Mouse (Mus musculus): ENCODE measurements around the gene Pparg. TPM values are rescaled to one million over a fixed set of nuclear protein-coding genes. Genes with fewer than 3 reads are reported as not detected.

Pparg gene
- polyA plus RNA-seq, 1 experiment from 2014 or later = 0.15 TPM

GRCm38 (mm10) chr6:115506425-115506824 lies 145.7 kb downstream of the Pparg start:
- H3K27ac ChIP-seq (ENCODE audit: low read length) = no peak overlapping the region
- H3K36me3 ChIP-seq (ENCODE audit: control insufficient read depth, insufficient read depth) = no peaks in the 10 kb centered on the region
- no peak overlapping the region for H3K4me2 ChIP-seq (ENCODE audit: low read length)
- no peak for ATAC-seq
- 0 out of 2 replicates have a peak, but pooled peaks cover 3% of the 10 kb centered on the region for H3K9me3 ChIP-seq (ENCODE audit: control insufficient read depth, low read length)
- H3K4me3 ChIP-seq (replicated peaks; ENCODE audit: low read length) = no peak overlapping the region
- H3K9ac ChIP-seq (replicated peaks; ENCODE audit: low read depth, low read length) = no peak overlapping the region
- WGBS = 95% methylated on average over 1 of the region's 1 CpGs
- no peaks in the 10 kb centered on the region for H3K4me1 ChIP-seq (replicated peaks; ENCODE audit: control insufficient read depth, insufficient read depth, low read length)
- H3K27me3 ChIP-seq (replicated peaks; ENCODE audit: control insufficient read depth, insufficient read depth, low read length) = no peaks in the 10 kb centered on the region

GRCm38 (mm10) chr6:115511447-115511846 lies 150.7 kb downstream of the Pparg start:
- 87% methylated on average over 3 of the region's 3 CpGs for WGBS
- H3K36me3 ChIP-seq (ENCODE audit: control insufficient read depth, insufficient read depth) = no peaks in the 10 kb centered on the region
- no peak for ATAC-seq
- H3K9ac ChIP-seq (replicated peaks; ENCODE audit: low read depth, low read length) = no peak overlapping the region
- H3K27me3 ChIP-seq (replicated peaks; ENCODE audit: control insufficient read depth, insufficient read depth, low read length) = no peaks in the 10 kb centered on the region
- H3K27ac ChIP-seq (ENCODE audit: low read length) = no peak overlapping the region
- no peaks in the 10 kb centered on the region for H3K4me1 ChIP-seq (replicated peaks; ENCODE audit: control insufficient read depth, insufficient read depth, low read length)
- no peak overlapping the region for H3K4me2 ChIP-seq (ENCODE audit: low read length)
- 0 out of 2 replicates have a peak, but pooled peaks cover 3% of the 10 kb centered on the region for H3K9me3 ChIP-seq (ENCODE audit: control insufficient read depth, low read length)
- H3K4me3 ChIP-seq (replicated peaks; ENCODE audit: low read length) = no peak overlapping the region

- Histone ChIP-seq H3K9ac (replicated peaks; ENCODE audit: low read depth, low read length) (no peak overlapping the region), H3K4me3 (replicated peaks; ENCODE audit: low read length) (no peak overlapping the region), H3K27me3 (replicated peaks; ENCODE audit: control insufficient read depth, insufficient read depth, low read length) (no peaks in the 10 kb centered on the region), H3K4me2 (ENCODE audit: low read length) (no peak overlapping the region), H3K4me1 (replicated peaks; ENCODE audit: control insufficient read depth, insufficient read depth, low read length) (no peaks in the 10 kb centered on the region), H3K9me3 (ENCODE audit: control insufficient read depth, low read length) (0 out of 2 replicates have a peak, but pooled peaks cover 3% of the 10 kb centered on the region), H3K36me3 (ENCODE audit: control insufficient read depth, insufficient read depth) (no peaks in the 10 kb centered on the region), H3K27ac (ENCODE audit: low read length) (no peak overlapping the region)
- ATAC-seq = no peak
- WGBS = 91% methylated on average over 4 of the region's 4 CpGs
These were observed 152.5 kb downstream of the Pparg start for GRCm38 (mm10) chr6:115513207-115513606.

GRCm38 (mm10) chr6:115517904-115518303 lies 157.2 kb downstream of the Pparg start:
- no peaks in the 10 kb centered on the region for H3K27me3 ChIP-seq (replicated peaks; ENCODE audit: control insufficient read depth, insufficient read depth, low read length)
- ATAC-seq = no peak
- H3K36me3 ChIP-seq (ENCODE audit: control insufficient read depth, insufficient read depth) = no peaks in the 10 kb centered on the region
- H3K9ac ChIP-seq (replicated peaks; ENCODE audit: low read depth, low read length) = no peak overlapping the region
- no peak overlapping the region for H3K4me3 ChIP-seq (replicated peaks; ENCODE audit: low read length)
- H3K9me3 ChIP-seq (ENCODE audit: control insufficient read depth, low read length) = no peaks in the 10 kb centered on the region
- H3K4me2 ChIP-seq (ENCODE audit: low read length) = no peak overlapping the region
- 70% methylated on average over 4 of the region's 4 CpGs for WGBS
- no peaks in the 10 kb centered on the region for H3K4me1 ChIP-seq (replicated peaks; ENCODE audit: control insufficient read depth, insufficient read depth, low read length)
- no peak overlapping the region for H3K27ac ChIP-seq (ENCODE audit: low read length)

GRCm38 (mm10) chr6:115518352-115518751 lies 157.6 kb downstream of the Pparg start:
- Histone ChIP-seq H3K9ac (replicated peaks; ENCODE audit: low read depth, low read length) (no peak overlapping the region), H3K4me3 (replicated peaks; ENCODE audit: low read length) (no peak overlapping the region), H3K27ac (ENCODE audit: low read length) (no peak overlapping the region), H3K4me1 (replicated peaks; ENCODE audit: control insufficient read depth, insufficient read depth, low read length) (0 out of 2 replicates have a peak, but pooled peaks cover 2% of the 10 kb centered on the region), H3K9me3 (ENCODE audit: control insufficient read depth, low read length) (no peaks in the 10 kb centered on the region), H3K27me3 (replicated peaks; ENCODE audit: control insufficient read depth, insufficient read depth, low read length) (no peaks in the 10 kb centered on the region), H3K4me2 (ENCODE audit: low read length) (no peak overlapping the region), H3K36me3 (ENCODE audit: control insufficient read depth, insufficient read depth) (no peaks in the 10 kb centered on the region)
- 82% methylated on average over 2 of the region's 2 CpGs for WGBS
- ATAC-seq = no peak

- no peak overlapping the region for H3K27ac ChIP-seq (ENCODE audit: low read length)
- ATAC-seq = no peak
These were observed 158.5 kb downstream of the Pparg start for GRCm38 (mm10) chr6:115519275-115519699.

GRCm38 (mm10) chr6:115521923-115522322 lies 161.2 kb downstream of the Pparg start:
- Histone ChIP-seq H3K9ac (replicated peaks; ENCODE audit: low read depth, low read length) (no peak overlapping the region), H3K4me1 (replicated peaks; ENCODE audit: control insufficient read depth, insufficient read depth, low read length) (0 out of 2 replicates have a peak, but pooled peaks cover 2% of the 10 kb centered on the region), H3K27me3 (replicated peaks; ENCODE audit: control insufficient read depth, insufficient read depth, low read length) (no peaks in the 10 kb centered on the region), H3K36me3 (ENCODE audit: control insufficient read depth, insufficient read depth) (no peaks in the 10 kb centered on the region), H3K9me3 (ENCODE audit: control insufficient read depth, low read length) (no peaks in the 10 kb centered on the region), H3K27ac (ENCODE audit: low read length) (no peak overlapping the region), H3K4me2 (ENCODE audit: low read length) (no peak overlapping the region), H3K4me3 (replicated peaks; ENCODE audit: low read length) (no peak overlapping the region)
- 89% methylated on average over 1 of the region's 1 CpGs for WGBS
- no peak for ATAC-seq

More at GRCm38 (mm10) chr6:115519275-115519699, 158.5 kb downstream of the Pparg start:
- H3K36me3 ChIP-seq (ENCODE audit: control insufficient read depth, insufficient read depth) = no peaks in the 10 kb centered on the region
- WGBS = 62% methylated on average over 12 of the region's 12 CpGs
- H3K9ac ChIP-seq (replicated peaks; ENCODE audit: low read depth, low read length) = no peak overlapping the region
- no peaks in the 10 kb centered on the region for H3K9me3 ChIP-seq (ENCODE audit: control insufficient read depth, low read length)
- H3K27me3 ChIP-seq (replicated peaks; ENCODE audit: control insufficient read depth, insufficient read depth, low read length) = no peaks in the 10 kb centered on the region
- 0 out of 2 replicates have a peak, but pooled peaks cover 2% of the 10 kb centered on the region for H3K4me1 ChIP-seq (replicated peaks; ENCODE audit: control insufficient read depth, insufficient read depth, low read length)
- no peak overlapping the region for H3K4me3 ChIP-seq (replicated peaks; ENCODE audit: low read length)
- no peak overlapping the region for H3K4me2 ChIP-seq (ENCODE audit: low read length)

- ATAC-seq = no peak
- H3K4me3 ChIP-seq (replicated peaks; ENCODE audit: low read length) = no peak overlapping the region
- H3K9me3 ChIP-seq (ENCODE audit: control insufficient read depth, low read length) = no peaks in the 10 kb centered on the region
- H3K27ac ChIP-seq (ENCODE audit: low read length) = no peak overlapping the region
- no peak overlapping the region for H3K9ac ChIP-seq (replicated peaks; ENCODE audit: low read depth, low read length)
- no peaks in the 10 kb centered on the region for H3K36me3 ChIP-seq (ENCODE audit: control insufficient read depth, insufficient read depth)
- WGBS = 93% methylated on average over 6 of the region's 6 CpGs
- no peaks in the 10 kb centered on the region for H3K27me3 ChIP-seq (replicated peaks; ENCODE audit: control insufficient read depth, insufficient read depth, low read length)
- no peak overlapping the region for H3K4me2 ChIP-seq (ENCODE audit: low read length)
- H3K4me1 ChIP-seq (replicated peaks; ENCODE audit: control insufficient read depth, insufficient read depth, low read length) = 0 out of 2 replicates have a peak, but pooled peaks cover 2% of the 10 kb centered on the region
These were observed 162.0 kb downstream of the Pparg start for GRCm38 (mm10) chr6:115522691-115523146.

GRCm38 (mm10) chr6:115523201-115523600 lies 162.4 kb downstream of the Pparg start:
- Histone ChIP-seq H3K9me3 (ENCODE audit: control insufficient read depth, low read length) (no peaks in the 10 kb centered on the region), H3K9ac (replicated peaks; ENCODE audit: low read depth, low read length) (no peak overlapping the region), H3K4me2 (ENCODE audit: low read length) (no peak overlapping the region), H3K4me3 (replicated peaks; ENCODE audit: low read length) (no peak overlapping the region), H3K27me3 (replicated peaks; ENCODE audit: control insufficient read depth, insufficient read depth, low read length) (no peaks in the 10 kb centered on the region), H3K36me3 (ENCODE audit: control insufficient read depth, insufficient read depth) (no peaks in the 10 kb centered on the region), H3K27ac (ENCODE audit: low read length) (no peak overlapping the region), H3K4me1 (replicated peaks; ENCODE audit: control insufficient read depth, insufficient read depth, low read length) (0 out of 2 replicates have a peak, but pooled peaks cover 2% of the 10 kb centered on the region)
- WGBS = 68% methylated on average over 9 of the region's 9 CpGs
- ATAC-seq = no peak
